Mouse (Mus musculus) naive thymus-derived CD4-positive, alpha-beta T cell, adult 2 months (primary cell): ENCODE results near the gene Edem2.
"Not testable (repeated sequence)": the region's sequence is repeated elsewhere in the genome, so short reads cannot be mapped to it uniquely, and the experiment has no call there.

Experiments
- DNase-seq: peaks from one replicate; pipeline ENCODE4 v3.0.0-alpha.2; 2011; ENCODE audit warnings: low read depth

Gene Edem2

GRCm38 (mm10) chr2:155735766-155736165 is 6.5 kb upstream of the Edem2 start, which contains the start of gene Gm17581:
Gene Gm17581 (minus strand): TSS chr2:155735866.
- not testable (repeated sequence) for DNase-seq

- DNase-seq, result no peak
Measured at GRCm38 (mm10) chr2:155735080-155735479, 5.8 kb upstream of the Edem2 start.

- no peak for DNase-seq
Measured at GRCm38 (mm10) chr2:155728742-155729141, 533 bp downstream of the Edem2 start.

GRCm38 (mm10) chr2:155727764-155728395 is 1.4 kb downstream of the Edem2 start:
- no peak for DNase-seq

- DNase-seq, result no peak
Measured at GRCm38 (mm10) chr2:155726302-155726701, 3.0 kb downstream of the Edem2 start.

- no peak for DNase-seq
Measured at GRCm38 (mm10) chr2:155724526-155724925, 4.7 kb downstream of the Edem2 start.

GRCm38 (mm10) chr2:155724036-155724435 is 5.2 kb downstream of the Edem2 start:
- DNase-seq, result no peak

- DNase-seq, result peak; percentile 55
Measured at GRCm38 (mm10) chr2:155720585-155720984, 8.7 kb downstream of the Edem2 start.

GRCm38 (mm10) chr2:155717082-155717990 is 11.9 kb downstream of the Edem2 start:
- no peak for DNase-seq

- no peak for DNase-seq
Measured at GRCm38 (mm10) chr2:155710557-155710956, 18.7 kb downstream of the Edem2 start.

GRCm38 (mm10) chr2:155707251-155707650 is 22.0 kb downstream of the Edem2 start:
- DNase-seq, result no peak

GRCm38 (mm10) chr2:155703630-155704029 is 25.6 kb downstream of the Edem2 start:
- DNase-seq, result no peak

- no peak for DNase-seq
Measured at GRCm38 (mm10) chr2:155701399-155701919, 27.8 kb downstream of the Edem2 start.

GRCm38 (mm10) chr2:155698443-155698842 is 30.8 kb downstream of the Edem2 start:
- DNase-seq, result not testable (repeated sequence)

GRCm38 (mm10) chr2:155696851-155697250 is 32.4 kb downstream of the Edem2 start:
- DNase-seq, result no peak

GRCm38 (mm10) chr2:155696091-155696558 is 33.1 kb downstream of the Edem2 start:
- DNase-seq, result peak; percentile 91

GRCm38 (mm10) chr2:155695316-155695715 is 34.0 kb downstream of the Edem2 start:
- no peak for DNase-seq

GRCm38 (mm10) chr2:155694564-155694963 is 34.7 kb downstream of the Edem2 start:
- DNase-seq, result no peak

GRCm38 (mm10) chr2:155693136-155693535 is 36.1 kb downstream of the Edem2 start:
- DNase-seq, result no peak

- peak; percentile 99 for DNase-seq
Measured at GRCm38 (mm10) chr2:155691723-155692493, 37.4 kb downstream of the Edem2 start, which contains the start of gene Trpc4ap. Gene Trpc4ap (minus strand): TSS chr2:155692384.

GRCm38 (mm10) chr2:155691336-155691722 is 37.9 kb downstream of the Edem2 start:
- no peak for DNase-seq

GRCm38 (mm10) chr2:155689211-155689610 is 40.1 kb downstream of the Edem2 start:
- no peak for DNase-seq
